Mouse (Mus musculus) brain, embryonic 14.5 days (tissue): ENCODE results near the gene Efcab8.

Source experiments
- CTCF ChIP-seq: fragments of 200-500 bp; IDR thresholded peaks from 2 replicates; pipeline ENCODE4 v1.5.1; 2012; ENCODE audit warnings: inconsistent platforms, mild to moderate bottlenecking, moderate library complexity, borderline replicate concordance; ENCODE audit not compliant: insufficient read depth, insufficient read length; ENCODE audit errors: extremely low read depth
- POLR2A ChIP-seq: fragments of 200-500 bp; IDR thresholded peaks from 2 replicates; pipeline ENCODE4 v1.6.1; 2012; ENCODE audit warnings: mild to moderate bottlenecking, inconsistent platforms, borderline replicate concordance; ENCODE audit not compliant: poor library complexity, insufficient read depth, insufficient read length, severe bottlenecking; ENCODE audit errors: extremely low read depth

GRCm38 (mm10) chr2:153850351-153851029 is 70.8 kb downstream of the Efcab8 start:
- TF ChIP-seq CTCF, result peak; percentile 41; the same call in 1 of the 2 replicates
- TF ChIP-seq POLR2A, result no peak
